ENCODE assay signal across 7 mouse cellular contexts in genomic region chr14:24490468-24491265, GRCm38 (mm10). TPM values are rescaled to one million over a fixed set of nuclear protein-coding genes. Genes with fewer than 3 reads are reported as not detected.
DNase-seq lines count a peak whose midpoint lies in the region; ATAC-seq lines count a peak whose summit lies in the region.

No protein-coding gene starts in this region.

- DNase-seq in adrenal gland, postnatal 25 days, result peak; percentile 96
- peak; percentile 100 for DNase-seq in heart, adult 11 months
- peak; percentile 98 for DNase-seq in kidney, adult 18-20 months
- peak; percentile 99 for DNase-seq in limb, embryonic 11.5 days (ENCODE audit: low spot score)
- peak; percentile 98 for DNase-seq in midbrain, embryonic 14.5 days
- peak; percentile 93 to 96 for DNase-seq in spleen, adult 18-20 months

- peak overlapping the region; percentile 95 for H3K4me3 ChIP-seq in embryonic facial prominence, embryonic 12.5 days
- H3K4me3 ChIP-seq in limb, embryonic 11.5 days (ENCODE audit: low read depth, low read length), result peak overlapping the region; percentile 98
- H3K4me3 ChIP-seq in midbrain, embryonic 14.5 days (replicated peaks; ENCODE audit: low read depth, low read length), result peak overlapping the region; percentile 78

- peaks cover 35% of the 10 kb centered on the region for H3K36me3 ChIP-seq in embryonic facial prominence, embryonic 12.5 days
- peaks cover 12% of the 10 kb centered on the region; the same call in 1 of the 2 replicates for H3K36me3 ChIP-seq in limb, embryonic 11.5 days (ENCODE audit: control insufficient read depth, insufficient read depth, low read length)
- peaks cover 36% of the 10 kb centered on the region for H3K36me3 ChIP-seq in midbrain, embryonic 14.5 days (ENCODE audit: control insufficient read depth, insufficient read depth, low read length)

- ATAC-seq in embryonic facial prominence, embryonic 12.5 days (ENCODE audit: insufficient number of reproducible peaks, insufficient read depth, low FRiP score, low TSS enrichment), result peak; percentile 87
- ATAC-seq in limb, embryonic 11.5 days (ENCODE audit: insufficient number of reproducible peaks, low FRiP score, low TSS enrichment, low read depth), result peak; percentile 92
- peak; percentile 93 for ATAC-seq in midbrain, embryonic 14.5 days (ENCODE audit: low FRiP score, low TSS enrichment)

- peak overlapping the region; percentile 86 for H3K27ac ChIP-seq in embryonic facial prominence, embryonic 12.5 days
- peak overlapping the region; percentile 86 for H3K27ac ChIP-seq in limb, embryonic 11.5 days (replicated peaks; ENCODE audit: low read depth, low read length)
- peak overlapping the region; percentile 84 for H3K27ac ChIP-seq in midbrain, embryonic 14.5 days (replicated peaks; ENCODE audit: low read depth, low read length)

- H3K9ac ChIP-seq in embryonic facial prominence, embryonic 12.5 days, result peak overlapping the region; percentile 98
- peak overlapping the region; percentile 99 for H3K9ac ChIP-seq in limb, embryonic 11.5 days (ENCODE audit: low read length)
- H3K9ac ChIP-seq in midbrain, embryonic 14.5 days (replicated peaks; ENCODE audit: low read length), result peak overlapping the region; percentile 81

- H3K27me3 ChIP-seq in embryonic facial prominence, embryonic 12.5 days, result no peaks in the 10 kb centered on the region
- no peaks in the 10 kb centered on the region for H3K27me3 ChIP-seq in limb, embryonic 11.5 days (ENCODE audit: control insufficient read depth, insufficient read depth, low read length)
- H3K27me3 ChIP-seq in midbrain, embryonic 14.5 days (ENCODE audit: control insufficient read depth, insufficient read depth, low read length), result no peaks in the 10 kb centered on the region

- H3K4me1 ChIP-seq in embryonic facial prominence, embryonic 12.5 days, result peaks cover 35% of the 10 kb centered on the region
- H3K4me1 ChIP-seq in limb, embryonic 11.5 days (ENCODE audit: control insufficient read depth, insufficient read depth, low read length), result peaks cover 10% of the 10 kb centered on the region
- H3K4me1 ChIP-seq in midbrain, embryonic 14.5 days (ENCODE audit: control insufficient read depth, insufficient read depth, low read length), result peaks cover 25% of the 10 kb centered on the region

- peak overlapping the region; percentile 84 for H3K4me2 ChIP-seq in embryonic facial prominence, embryonic 12.5 days (replicated peaks)
- peak overlapping the region; percentile 89 for H3K4me2 ChIP-seq in limb, embryonic 11.5 days (ENCODE audit: low read depth, severe bottlenecking)
- peak overlapping the region; percentile 54 for H3K4me2 ChIP-seq in midbrain, embryonic 14.5 days (ENCODE audit: low read length)

- under 1% methylated on average over 64 of the region's 64 CpGs for WGBS in embryonic facial prominence, embryonic 12.5 days
- under 1% methylated on average over 64 of the region's 64 CpGs for WGBS in limb, embryonic 11.5 days
- 1% methylated on average over 64 of the region's 64 CpGs for WGBS in midbrain, embryonic 14.5 days

- no peaks in the 10 kb centered on the region for H3K9me3 ChIP-seq in embryonic facial prominence, embryonic 12.5 days
- H3K9me3 ChIP-seq in limb, embryonic 11.5 days (ENCODE audit: control insufficient read depth, low read length), result no peaks in the 10 kb centered on the region
- H3K9me3 ChIP-seq in midbrain, embryonic 14.5 days (ENCODE audit: control insufficient read depth, low read length), result no peaks in the 10 kb centered on the region

RNA-seq across cellular contexts. Expression of gene Rps24, which starts 3.7 kb away (rescaled TPM):
- total RNA-seq in adrenal gland, postnatal 25 days (2021), result 1,410 and 1,697 TPM in 2 replicates
- 1,139 and 1,150 TPM in 2 replicates for polyA plus RNA-seq in embryonic facial prominence, embryonic 12.5 days (2016; fragmentation: Nextera tagmentation; extraction: Ambion mirVana)
- 1,286 and 1,293 TPM in 2 replicates for polyA plus RNA-seq in limb, embryonic 11.5 days (2014; fragmentation: Nextera tagmentation; extraction: Ambion mirVana)
- 772 and 791 TPM in 2 replicates for polyA plus RNA-seq in midbrain, embryonic 14.5 days (2014; fragmentation: Nextera tagmentation; extraction: Ambion mirVana)

RNA-seq across cellular contexts. Expression of gene Polr3a, which starts 3.8 kb away (rescaled TPM):
- total RNA-seq in adrenal gland, postnatal 25 days (2021), result 24.0 and 25.1 TPM in 2 replicates
- 22.2 and 24.9 TPM in 2 replicates for polyA plus RNA-seq in embryonic facial prominence, embryonic 12.5 days (2016; fragmentation: Nextera tagmentation; extraction: Ambion mirVana)
- 17.4 and 19.7 TPM in 2 replicates for polyA plus RNA-seq in limb, embryonic 11.5 days (2014; fragmentation: Nextera tagmentation; extraction: Ambion mirVana)
- polyA plus RNA-seq in midbrain, embryonic 14.5 days (2014; fragmentation: Nextera tagmentation; extraction: Ambion mirVana), result 21.0 and 23.1 TPM in 2 replicates

Comparison
In these comparisons a context has a peak if more than half of its experiments do, and no peak if none do; other contexts are left out.
1. Peak in every context shown above with its lines: DNase-seq, ATAC-seq, H3K4me3 ChIP-seq and H3K27ac ChIP-seq.